Mouse (Mus musculus): Measurements from ENCODE around the gene Sart3.

- TF ChIP-seq CTCF (IDR thresholded peaks at IDR 0.05; ENCODE audit: borderline replicate concordance, control insufficient read depth, extremely low read depth, insufficient read depth, low read length, poor library complexity) = no peak
- TF ChIP-seq POLR2A (IDR thresholded peaks at IDR 0.05; ENCODE audit: control insufficient read depth, extremely low read depth, insufficient read depth, low read length, poor library complexity) = no peak
Observed at GRCm38 (mm10) chr5:113700388-113701023, 71.8 kb downstream of the Sart3 start.
